Mouse (Mus musculus) adrenal gland, postnatal 25 days (tissue): ENCODE measurements around the gene Alg14. TPM values are rescaled to one million over a fixed set of nuclear protein-coding genes. Genes with fewer than 3 reads are reported as not detected.

ENCODE experiments used
- DNase-seq: peaks from one replicate; pipeline ENCODE4 v3.0.0; 2021; ENCODE audit warnings: mixed read lengths
- total RNA-seq: library from RNA; stranded (reverse); gene quantifications from 2 replicates; pipeline ENCODE4 v1.2.3, GENCODE M21; 2021

Gene Alg14
- total RNA-seq, 1 experiment from 2014 or later, result 41.7 TPM

DNA sequence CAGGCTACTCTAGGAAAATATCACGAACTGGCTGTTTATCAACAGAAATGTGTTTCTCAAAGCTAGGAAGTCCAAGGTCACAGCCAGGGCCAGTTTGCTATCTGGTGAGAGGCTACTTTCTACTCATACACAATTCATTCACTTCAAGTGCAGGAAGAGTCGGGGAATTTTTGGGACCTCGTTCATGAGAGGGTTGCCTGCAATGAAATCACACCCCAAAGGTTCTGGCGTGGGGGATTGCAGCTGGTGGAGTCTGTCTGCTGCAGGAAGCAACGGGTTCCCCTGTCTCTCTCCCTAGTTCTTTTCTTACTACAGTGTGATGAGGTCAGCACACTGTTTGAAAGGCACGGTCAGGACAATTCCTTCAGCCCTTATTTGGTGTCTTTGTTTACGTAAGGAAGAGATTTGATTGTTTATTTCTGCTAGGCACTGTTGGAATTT, 48.8 kb downstream of the Alg14 start:
- peak; percentile 40 for DNase-seq

DNA sequence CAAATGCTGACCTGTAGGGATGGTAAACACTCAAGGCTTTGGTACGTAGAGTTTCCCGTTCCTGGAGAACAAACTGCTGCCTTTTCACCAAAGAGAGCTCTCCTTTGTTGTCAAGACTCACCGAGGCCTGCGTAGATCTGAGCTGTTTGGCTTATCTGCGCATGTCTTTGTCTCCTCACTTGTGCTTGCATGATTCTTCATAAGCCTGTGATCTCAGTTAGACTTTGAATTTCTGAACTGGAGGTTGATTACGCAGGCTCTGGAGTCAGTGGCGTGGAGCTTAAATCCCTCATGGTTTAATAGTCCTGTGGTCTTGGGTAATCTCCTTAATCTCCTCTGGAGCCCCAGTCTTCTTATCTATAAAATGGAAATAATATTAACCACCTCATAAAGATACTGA, 51.7 kb downstream of the Alg14 start:
- DNase-seq, result no peak

DNA sequence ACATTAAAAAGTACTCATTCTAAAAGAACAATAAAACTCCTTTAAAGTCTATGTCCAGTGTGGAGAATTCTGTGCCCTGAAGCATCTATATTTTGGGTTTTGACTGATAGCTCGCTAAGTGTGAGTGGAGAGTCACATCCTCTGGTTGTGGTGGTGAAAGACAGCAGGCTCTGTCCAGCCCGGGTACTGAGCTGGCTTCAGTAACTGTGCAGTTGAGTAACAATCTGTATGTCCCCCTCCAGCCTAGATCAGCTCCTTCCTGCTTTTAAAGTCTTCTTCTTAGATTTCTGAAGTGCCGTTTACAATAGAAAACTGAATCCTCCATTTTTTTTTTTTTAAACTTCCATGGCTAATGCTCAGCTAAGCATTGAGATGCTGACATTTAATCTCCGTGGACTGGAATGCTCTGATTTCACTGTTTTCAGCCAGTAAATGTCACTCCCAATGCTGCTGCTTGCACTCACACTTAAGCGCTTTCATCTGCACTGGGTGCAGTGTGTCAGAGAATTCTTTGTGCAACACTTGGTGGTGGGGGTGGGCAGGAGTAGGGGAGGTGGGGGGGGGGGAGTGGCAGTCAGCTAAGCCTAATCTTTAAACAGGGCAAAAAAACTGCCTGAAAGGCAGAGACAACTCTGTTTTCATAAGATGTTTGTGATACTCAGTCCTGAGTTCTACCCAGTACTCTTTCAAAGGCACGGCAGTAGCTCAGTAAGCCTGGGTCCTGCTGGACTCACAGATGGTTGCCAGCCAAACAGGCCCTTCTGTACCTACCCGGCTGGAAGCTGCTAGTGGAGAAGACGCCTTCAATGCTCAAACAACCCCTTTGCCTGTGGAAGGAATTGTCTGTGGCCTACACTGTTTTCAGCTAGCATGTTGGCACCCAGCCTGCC, 52.7 kb downstream of the Alg14 start:
- no peak for DNase-seq

DNA sequence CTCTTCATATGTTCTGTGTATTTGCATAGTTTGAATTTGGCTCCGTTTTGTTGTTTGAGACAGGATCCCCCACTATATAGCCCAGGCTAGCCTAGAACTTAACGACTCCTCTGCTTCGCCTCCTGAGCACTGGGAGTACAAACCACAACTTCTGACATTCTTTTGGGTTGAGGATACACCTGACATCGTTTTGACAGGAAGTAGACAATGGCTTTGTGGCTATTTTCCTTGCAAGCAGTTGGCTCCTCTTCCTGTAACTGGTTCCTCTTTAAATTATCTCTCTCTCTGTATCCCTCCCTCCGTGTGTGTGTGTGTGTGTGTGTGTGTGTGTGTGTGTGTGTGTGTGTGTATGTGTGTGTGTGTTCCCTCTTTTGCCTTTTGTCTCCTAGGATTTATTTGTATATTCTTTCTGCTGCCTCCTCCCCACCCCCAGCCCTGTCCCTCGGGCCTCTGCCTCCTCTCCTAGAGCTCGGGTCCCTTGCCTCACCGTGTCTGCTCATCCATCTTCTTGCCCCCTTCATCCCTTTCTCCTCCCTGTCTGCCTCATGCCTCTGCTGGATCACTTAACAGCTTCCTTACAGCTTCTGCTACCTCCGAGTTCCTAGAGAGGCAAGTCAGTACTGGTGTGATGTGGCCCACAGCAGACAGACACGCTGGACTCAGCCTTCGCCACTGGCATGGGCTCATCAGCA, 53.5 kb downstream of the Alg14 start:
- no peak for DNase-seq

DNA sequence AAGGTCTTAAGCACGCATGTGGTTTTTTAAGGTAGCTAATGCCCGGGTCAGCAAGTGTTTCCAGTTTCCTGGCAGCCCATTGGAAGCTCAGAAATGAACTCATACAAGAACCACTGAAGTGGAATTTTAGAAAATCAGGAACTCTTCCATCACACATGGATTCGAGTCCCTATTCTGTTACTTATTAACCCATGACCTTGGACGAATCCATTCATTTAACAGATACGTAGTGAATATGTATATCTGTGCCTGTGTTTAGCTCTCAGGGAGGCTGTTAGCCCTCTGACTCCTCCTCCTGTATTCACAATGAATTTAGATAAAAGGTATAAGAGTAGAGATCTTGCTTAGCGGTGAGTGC, 54.0 kb downstream of the Alg14 start:
- no peak for DNase-seq

DNA sequence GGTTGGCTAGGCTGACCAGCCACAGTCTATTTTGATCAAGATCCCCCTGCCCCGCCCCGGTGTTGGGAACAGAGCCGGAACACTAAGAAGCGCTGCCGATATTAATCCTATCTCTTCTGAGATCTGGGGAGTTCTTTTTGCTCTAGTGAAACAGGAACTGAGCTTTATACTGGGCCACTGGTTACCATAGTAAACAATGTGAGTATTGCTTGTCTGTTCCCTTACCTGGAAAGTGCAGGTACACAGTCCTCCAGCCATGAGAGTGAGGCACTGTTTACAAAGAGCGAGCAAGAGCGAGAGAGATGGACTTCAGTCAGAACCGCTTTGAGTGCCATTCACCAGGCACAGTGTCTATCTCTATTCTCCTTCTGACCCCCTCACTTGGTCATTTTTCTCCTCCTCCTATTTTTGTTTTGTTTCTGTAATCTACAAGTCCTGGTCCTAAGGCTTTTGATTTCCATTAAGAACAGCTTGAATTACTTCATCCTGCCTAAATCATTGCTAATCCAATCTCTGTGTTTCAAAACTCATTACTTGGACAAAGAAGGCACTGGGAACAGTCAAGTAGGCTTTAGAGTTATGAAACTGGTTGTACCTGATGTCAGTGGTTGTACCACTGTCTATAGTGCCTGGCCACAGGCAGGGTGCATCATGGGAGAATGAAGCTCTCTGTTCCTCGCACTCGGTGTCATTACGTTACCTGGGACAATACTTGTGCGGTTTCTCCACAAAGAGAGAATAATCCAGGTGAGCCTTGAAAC, 55.1 kb downstream of the Alg14 start:
- DNase-seq, result no peak

DNA sequence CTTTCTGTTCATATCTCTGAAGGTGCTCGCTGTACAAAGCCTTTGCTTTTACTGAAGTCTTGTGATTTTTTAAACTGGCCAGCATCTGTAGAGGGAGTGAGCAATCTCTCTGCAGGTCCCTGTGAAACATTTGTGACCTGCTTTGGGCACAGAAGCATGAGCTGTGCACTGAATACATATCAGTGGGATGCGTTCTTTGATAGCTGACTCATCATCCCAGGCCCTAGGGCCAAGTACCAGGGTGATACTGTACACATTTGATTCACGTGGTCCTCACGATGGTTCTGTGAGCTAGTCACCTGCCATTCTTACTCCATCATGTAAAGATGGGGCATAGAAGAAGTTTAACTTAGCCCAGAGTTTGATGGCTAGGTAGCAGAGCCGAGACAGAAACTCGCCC, 57.2 kb downstream of the Alg14 start:
- no peak for DNase-seq

DNA sequence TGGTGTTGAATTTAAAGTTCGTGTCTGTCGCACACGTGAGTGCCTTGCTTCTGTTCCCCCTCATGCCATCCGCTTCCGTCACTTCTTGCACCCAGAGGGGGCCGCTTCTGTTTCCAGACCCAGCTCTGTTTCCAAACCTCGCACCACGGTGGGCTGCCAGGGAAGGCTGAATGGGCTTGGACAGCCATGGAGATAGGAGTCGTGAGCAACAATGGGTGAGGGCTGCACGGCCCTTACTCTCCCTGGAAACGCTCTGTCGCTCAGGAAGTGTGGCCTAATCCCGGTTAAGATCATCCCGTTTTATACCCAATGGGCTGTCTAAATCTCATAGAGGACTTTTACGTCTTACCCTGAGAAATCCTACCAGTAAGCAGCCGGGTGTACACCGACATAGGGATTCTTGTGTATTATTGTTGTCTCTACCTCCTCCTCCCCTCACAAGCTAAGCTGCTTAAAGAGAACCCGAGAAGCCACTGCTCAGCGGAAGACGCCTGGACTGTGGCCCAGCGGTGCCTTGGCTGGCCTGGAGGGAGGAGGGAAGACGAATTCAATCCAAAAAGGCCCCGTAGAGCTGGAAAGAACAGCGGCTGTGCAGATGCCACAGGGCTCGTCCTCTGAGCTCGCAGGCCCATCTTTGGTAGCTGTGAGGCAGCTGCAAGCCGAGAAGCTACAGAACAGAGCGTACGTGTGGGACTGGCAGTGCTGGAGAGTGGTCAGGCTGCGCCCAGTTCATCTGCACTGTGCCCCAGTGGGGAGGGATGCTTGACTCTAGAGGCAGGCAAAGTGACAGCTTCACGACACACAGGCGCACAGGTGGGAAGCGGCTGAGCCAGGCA, 58.0 kb downstream of the Alg14 start:
- no peak for DNase-seq

DNA sequence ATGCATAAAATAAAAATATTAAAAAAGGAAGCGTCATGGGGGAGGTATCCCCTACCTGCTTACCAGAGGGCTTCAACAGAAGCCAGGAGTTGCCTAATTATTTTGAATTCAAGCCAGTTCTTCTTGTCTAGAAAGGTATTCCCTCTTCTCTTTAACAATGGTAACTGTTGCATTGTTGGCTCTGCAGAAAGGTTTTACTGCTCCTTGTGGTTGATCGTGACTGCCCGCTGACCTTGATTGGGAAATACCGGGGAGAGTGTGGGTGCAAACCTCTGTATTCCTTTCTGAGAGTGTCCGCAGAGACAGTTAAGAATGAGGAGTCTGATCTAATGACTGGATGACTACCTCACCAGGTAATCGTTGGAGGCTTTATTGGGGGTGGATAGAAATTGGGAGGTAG, 59.7 kb downstream of the Alg14 start:
- no peak for DNase-seq

DNA sequence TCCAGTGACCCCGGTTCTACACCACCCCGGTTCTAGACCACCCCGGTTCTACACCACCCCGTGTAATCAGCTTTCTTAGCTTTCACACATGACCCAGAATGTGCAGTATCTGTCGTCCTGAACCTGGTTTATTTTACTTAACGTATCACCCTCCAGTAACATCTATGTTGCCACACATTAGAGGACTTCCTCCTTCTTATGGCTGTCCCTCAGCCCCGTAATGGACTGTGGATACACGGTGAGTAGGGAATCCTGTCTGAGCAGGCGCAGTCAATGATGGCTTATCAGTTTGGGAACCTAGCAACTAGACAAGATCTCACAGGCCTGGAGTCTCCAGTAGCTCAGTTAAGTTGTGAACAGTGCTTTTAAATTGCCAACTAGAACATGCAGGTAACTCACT, 62.7 kb downstream of the Alg14 start:
- DNase-seq, result no peak

DNA sequence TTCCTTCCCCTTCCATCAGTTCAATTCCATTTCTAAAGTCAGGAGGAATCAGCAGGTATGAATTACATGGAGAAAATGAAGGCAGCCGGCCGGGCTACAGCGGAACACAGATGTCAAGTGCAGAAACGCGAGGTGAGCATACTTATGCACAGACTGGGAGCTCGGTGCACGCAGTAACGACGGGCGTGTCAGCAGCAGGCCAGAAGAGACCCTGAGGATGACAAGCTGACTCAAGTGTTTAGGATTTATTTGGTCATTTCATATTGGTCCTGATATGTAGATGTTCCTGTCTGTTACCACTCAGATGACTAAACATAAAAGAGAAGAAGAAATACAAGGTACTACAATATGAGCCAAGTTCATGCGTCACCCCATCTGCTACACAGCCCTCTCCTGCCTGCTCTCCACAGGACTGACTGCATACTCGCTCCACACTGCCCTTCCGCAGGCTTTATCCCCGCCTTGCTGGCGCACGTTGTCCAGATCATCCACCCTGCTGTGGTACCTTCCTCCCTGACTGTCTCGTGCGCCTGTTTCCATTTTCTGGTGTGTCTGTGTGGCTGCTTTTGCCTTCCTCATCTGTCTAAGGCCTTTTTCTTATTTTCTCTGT, 63.4 kb downstream of the Alg14 start:
- peak; percentile 44 for DNase-seq

DNA sequence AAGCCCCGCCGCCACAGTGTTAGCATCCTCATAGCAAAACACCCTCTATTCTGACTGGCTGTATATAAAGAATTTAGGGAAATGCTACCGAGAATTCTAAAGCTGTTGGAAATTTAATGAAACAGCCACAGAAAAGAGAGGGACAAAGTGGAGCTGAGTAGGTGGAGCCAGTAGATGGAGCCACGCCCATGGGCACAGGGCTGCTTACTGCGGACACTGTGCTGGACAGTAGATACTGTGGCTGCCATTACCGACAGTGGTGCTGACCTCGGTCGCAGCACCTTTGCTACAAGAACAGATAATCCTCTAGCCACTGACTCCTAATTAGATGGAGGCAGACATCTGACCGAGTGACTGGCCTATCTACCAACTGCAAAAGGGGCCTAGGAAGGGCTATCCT, 64.0 kb downstream of the Alg14 start:
- DNase-seq, result no peak

DNA sequence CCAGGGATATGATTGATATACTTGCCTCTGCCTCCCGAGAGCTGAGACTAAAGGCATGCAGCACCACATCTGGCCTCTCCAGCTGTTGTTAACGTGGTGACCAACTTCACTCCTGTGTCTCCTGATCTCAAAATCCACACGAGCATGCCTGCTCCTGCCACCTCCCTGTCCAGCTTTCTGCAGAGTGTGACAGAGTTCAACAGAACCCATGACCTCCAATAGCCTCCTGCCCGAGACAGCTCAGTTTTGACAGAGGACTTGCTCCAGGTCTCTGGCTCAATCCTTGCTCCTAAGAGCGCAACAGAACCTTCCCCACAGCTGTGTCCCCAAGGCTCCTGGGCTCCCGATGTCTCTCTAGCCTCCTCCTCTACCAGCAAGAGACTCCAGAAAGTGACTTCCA, 64.5 kb downstream of the Alg14 start:
- no peak for DNase-seq

DNA sequence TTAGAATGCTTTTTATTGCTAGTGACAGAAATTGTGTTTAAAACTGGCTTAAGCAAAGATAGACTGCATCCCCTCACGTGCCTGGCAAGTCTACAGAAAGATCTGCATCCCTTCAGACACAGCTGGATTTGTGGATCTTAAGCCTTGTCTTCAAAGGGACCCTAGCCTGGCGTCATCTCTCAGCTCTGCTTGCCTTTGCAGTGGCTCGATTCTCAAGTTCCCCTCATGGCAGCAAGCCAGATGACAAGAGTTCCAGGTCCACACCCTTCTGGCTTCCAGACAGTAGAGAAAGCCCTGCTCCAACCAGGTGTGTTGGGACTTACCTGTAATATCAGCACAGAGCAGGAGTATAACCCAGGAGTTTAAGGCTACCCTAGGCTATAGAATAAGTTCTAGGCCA, 65.5 kb downstream of the Alg14 start:
- DNase-seq, result no peak

DNA sequence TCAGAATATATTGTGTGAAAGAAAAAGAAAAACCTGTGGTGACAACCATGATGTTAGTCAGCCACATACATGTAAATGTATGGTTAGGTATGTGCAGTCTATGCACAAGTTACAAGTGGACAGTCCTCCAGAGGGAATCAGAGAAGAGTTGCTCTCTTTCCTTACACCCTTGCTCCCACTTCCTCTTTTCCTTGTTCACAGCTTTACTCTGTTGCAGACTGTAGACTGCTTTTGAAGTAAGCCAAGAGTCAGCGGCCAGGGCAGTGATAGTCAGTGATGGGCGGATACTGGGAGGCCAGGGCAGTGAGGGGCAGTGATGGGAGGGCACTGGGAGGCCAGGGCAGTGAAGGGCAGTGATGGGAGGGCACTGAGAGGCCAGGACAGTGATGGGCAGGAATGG, 66.7 kb downstream of the Alg14 start:
- no peak for DNase-seq

DNA sequence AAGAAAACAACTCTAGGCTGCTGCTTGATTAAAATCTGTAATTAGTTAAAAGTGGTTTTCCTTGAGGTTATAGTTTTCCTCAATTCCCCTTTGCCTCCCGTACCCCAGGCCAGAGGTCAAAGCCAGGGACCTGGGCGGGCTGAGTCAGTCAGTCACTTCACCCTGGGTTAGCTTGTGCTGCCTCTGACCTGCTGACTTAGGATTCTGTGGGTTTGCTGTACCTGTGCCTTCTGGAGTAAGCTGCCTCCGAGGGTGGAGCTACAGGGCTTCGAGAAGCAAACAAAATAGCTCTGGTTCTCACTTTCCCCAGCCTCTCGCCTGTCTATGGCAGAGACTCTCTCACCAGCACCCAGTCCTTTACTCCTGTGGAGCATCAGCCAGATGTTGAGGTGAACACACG, 67.3 kb downstream of the Alg14 start:
- DNase-seq, result no peak

DNA sequence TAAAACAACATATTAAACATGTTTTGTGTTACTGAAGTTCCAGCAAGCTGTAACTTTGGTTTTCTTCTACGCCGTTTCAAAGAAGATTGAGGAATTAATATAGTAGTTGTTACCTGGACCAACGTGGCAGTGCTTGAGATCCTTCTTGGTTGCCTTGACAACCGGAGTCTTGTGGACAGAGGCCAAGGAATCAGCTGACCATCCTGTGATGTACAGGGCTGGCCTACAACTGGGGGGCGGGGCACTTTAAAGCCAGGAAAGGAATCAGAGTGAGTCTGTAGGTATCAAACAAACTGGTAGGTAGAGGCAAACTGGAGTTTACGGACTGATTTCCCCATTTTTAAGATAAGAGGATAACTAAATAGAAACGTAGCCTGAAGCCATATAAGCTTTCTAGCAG, 67.7 kb downstream of the Alg14 start:
- DNase-seq, result no peak

DNA sequence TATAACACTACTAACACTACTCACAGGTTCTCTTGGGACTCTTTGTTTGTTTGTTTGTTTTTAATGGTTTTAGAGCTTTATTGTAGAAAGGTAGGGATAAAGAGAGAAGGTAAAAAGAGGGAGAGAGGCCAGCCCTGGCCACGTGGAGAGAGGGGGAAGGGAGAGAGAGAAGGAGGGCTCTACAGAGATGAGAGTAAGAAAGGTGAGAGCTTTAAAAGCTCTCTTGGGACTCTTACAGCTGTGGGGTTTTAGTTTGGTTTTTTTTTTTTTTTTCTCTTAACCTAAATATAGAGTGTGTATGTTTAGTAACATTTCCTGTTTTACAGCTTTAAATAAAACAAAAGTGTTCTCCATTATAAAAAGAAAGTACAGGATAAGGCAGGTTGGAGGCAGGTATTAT, 70.4 kb downstream of the Alg14 start:
- no peak for DNase-seq

DNA sequence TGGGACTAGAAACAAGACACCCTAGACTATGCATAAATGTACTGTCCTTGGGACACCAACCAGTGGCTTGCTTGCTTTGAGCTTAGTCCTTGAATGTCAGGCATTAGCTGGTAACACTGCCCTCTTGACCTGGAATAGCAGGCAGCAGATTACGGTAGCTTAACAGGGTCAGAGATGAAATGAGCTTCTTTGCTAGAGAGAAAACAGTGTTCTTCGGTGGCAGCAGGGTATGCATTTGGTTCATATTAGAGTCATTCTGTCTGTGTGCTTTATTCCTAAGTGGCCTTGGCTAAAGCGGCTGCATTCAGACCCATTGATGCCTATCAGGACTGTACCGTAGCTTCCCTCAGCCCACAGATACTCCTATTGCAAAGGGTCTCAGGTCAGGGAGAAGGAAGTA, 72.8 kb downstream of the Alg14 start:
- no peak for DNase-seq

DNA sequence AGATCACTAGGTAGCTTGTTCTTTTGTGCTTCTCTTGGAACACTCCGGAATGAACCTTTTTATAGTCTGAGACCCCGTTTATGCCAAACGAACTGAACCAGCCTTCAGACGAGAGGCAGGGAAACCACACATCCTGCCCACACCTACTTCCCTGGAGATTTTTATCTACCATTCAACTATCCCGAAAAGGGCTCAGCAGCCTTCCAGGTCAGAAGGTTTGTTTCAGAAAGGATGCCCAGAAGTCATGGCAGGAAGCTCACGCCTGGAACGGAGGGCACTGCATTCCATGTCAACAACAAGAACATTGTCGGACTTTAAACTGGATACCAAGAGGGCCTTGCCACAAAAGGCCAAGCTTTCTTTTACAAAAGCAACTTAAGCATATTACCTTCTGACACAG, 73.6 kb downstream of the Alg14 start:
- no peak for DNase-seq

DNA sequence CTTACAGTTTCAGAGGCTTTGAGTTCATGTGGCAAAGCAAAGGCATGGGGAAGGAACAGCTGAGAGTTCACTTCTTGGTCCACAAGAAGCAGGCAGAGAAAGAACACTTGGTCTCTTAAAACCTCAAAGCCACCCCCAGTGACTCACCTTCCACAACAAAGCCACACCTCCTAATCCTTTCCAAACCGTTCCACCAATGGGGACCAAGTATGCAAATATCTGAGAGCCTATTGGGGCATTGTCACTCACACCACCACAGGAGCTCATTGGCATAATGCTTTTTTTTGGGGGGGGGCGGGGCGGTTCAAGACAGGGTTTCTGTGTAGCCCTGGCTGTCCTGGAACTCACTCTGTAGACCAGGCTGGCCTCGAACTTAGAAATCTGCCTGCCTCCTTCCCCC, 77.0 kb downstream of the Alg14 start:
- no peak for DNase-seq

DNA sequence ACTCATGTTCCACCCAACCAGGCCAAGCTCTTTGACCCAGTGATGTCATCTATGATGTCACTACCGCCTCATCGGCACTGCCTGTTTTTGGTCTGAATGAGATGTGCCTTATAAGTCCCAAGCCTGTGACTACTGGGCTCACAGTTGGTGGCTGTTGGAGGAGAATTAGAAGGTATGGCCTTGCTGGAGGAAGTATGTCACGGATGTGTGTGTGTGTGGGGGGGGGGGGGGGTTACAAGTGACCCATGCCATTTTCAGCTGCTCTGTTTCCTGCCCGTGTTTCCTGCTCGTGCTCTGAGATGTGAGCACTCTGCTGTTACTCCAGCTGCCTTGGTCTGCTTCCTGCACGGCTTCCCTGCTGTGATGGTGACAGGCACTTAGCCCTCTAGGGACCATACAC, 77.9 kb downstream of the Alg14 start:
- DNase-seq, result no peak
